Mouse (Mus musculus) hindbrain, postnatal 0 days (tissue): Measurements from ENCODE around the gene Vwa7. TPM values are rescaled to one million over a fixed set of nuclear protein-coding genes. Genes with fewer than 3 reads are reported as not detected.

Source experiments
- ATAC-seq: fragments of 200-750 bp; cut with Nextera tagmentation; 2 replicates; pipeline ENCODE4 v1.8.0; 2017; ENCODE audit warnings: mild to moderate bottlenecking, moderate TSS enrichment, moderate library complexity
- DNase-seq: peaks from one replicate; pipeline ENCODE4 v3.0.0-alpha.2; 2015; ENCODE audit warnings: low spot score
- H3K27ac ChIP-seq: fragments of 300-500 bp; sonication (generic); 2 replicates; pipeline ENCODE4 v1.5.1; 2014; ENCODE audit warnings: mild to moderate bottlenecking
- H3K27me3 ChIP-seq: fragments of 300-500 bp; sonication (generic); 2 replicates; pipeline ENCODE4 v1.6.1; 2014; ENCODE audit warnings: low read length, mixed read lengths; ENCODE audit not compliant: insufficient read depth
- H3K36me3 ChIP-seq: fragments of 300-500 bp; sonication (generic); 2 replicates; pipeline ENCODE4 v1.6.1; 2014; ENCODE audit warnings: low read length, mixed read lengths; ENCODE audit not compliant: insufficient read depth
- H3K4me1 ChIP-seq: fragments of 300-500 bp; sonication (generic); 2 replicates; pipeline ENCODE4 v1.6.1; 2014; ENCODE audit warnings: antibody characterized with exemption, low read length, mixed read lengths; ENCODE audit not compliant: insufficient read depth
- H3K4me2 ChIP-seq: fragments of 300-500 bp; sonication (generic); 2 replicates; pipeline ENCODE4 v1.6.1; 2014; ENCODE audit warnings: low read depth, mild to moderate bottlenecking, low read length, moderate library complexity, mixed read lengths
- H3K4me3 ChIP-seq: fragments of 300-500 bp; sonication (generic); 2 replicates; pipeline ENCODE4 v1.5.1; 2014; ENCODE audit warnings: low read length
- H3K9ac ChIP-seq: fragments of 300-500 bp; sonication (generic); replicated peaks from 2 replicates; pipeline ENCODE4 v1.6.1; 2014; ENCODE audit warnings: mild to moderate bottlenecking, low read length, moderate library complexity, mixed read lengths
- H3K9me3 ChIP-seq: fragments of 300-500 bp; sonication (generic); 2 replicates; pipeline ENCODE4 v1.6.1; 2016; ENCODE audit warnings: low read length, mixed read lengths
- CTCF ChIP-seq: IDR thresholded peaks from 2 replicates; pipeline ENCODE4 v1.5.1; 2016; ENCODE audit warnings: antibody characterized with exemption, control low read depth, low read depth
- WGBS: fragments of 180-500 bp; shearing (Covaris S2); extraction: QIAGEN DNeasy Blood & Tissue Kit; methylation state at CpG from one replicate; pipeline ENCODE4 v1.1.7; 2014; 5-methylcytosine and 5-hydroxymethylcytosine counted together
- polyA plus RNA-seq: library from polyadenylated mRNA; unstranded; fragments of >200 nt; fragmentation: Nextera tagmentation; extraction: Ambion mirVana; gene quantifications from 2 replicates; pipeline ENCODE4 v1.2.1, GENCODE M21; 2015
- total RNA-seq: library from RNA; depleted of rRNA; stranded (reverse); fragments of >200 nt; gene quantifications from 2 replicates; pipeline ENCODE4 v1.2.3, GENCODE M21; 2014

The Vwa7 gene
- total and polyA plus RNA-seq, 2 experiments from 2014 or later, result 0.11 to 0.68 TPM

DNA sequence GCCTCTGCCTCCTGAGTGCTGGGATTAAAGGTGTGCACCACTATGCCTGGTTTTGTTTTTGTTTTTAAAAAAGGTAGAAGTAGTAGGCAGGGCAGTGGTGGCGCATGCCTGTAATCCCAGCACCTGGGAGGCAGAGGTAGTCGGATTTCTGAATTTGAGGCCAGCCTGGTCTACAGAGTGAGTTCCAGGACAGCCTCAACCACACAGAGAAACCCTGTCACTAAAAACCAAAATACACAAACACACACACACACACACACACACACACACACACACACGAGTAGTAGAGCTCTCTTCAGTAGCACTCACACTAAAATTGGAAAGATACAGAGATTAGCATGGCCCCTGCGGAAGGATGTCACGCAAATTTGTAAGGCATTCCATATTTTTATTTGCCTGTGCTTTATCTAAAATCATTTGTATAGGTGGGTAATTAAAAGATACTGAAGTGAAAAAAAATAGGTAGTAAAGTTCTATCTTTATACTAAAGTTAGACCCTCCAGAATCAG, 32.6 kb downstream of the Vwa7 start:
- Histone ChIP-seq H3K4me2 (peak overlapping the region; percentile 67; the same call in 1 of the 2 replicates), H3K36me3 (no peaks in the 10 kb centered on the region), H3K9ac (no peak overlapping the region), H3K9me3 (no peaks in the 10 kb centered on the region), H3K27me3 (no peaks in the 10 kb centered on the region), H3K27ac (peak overlapping the region; percentile 86; the same call in 1 of the 2 replicates), H3K4me3 (no peak overlapping the region), H3K4me1 (0 out of 2 replicates have a peak, but pooled peaks cover 4% of the 10 kb centered on the region)
- WGBS, result 72% methylated on average over 5 of the region's 5 CpGs
- no peak for ATAC-seq
- no peak for TF ChIP-seq CTCF
- no peak for DNase-seq

DNA sequence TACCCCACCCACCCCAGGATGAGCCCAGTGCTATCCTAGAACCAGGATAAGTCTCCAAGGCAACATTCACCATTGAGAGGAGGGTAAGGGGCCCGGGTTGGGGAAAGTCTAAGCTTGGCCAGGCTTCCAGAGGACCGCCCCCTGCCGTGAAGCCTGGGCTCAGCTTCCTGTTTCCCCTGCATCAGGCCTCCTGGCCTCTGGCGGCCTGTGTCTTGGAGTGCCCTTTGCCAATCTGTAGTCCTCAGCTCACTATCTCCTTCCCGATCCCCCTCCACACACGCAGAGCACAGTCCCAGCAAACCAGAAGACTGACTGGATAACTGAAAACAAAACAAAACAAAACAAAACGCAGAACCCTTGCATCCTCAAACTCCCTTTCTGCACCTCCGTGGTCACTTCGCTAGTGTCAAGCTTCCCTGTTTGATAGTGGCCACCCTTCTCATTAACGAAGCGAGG, 33.2 kb downstream of the Vwa7 start, which contains the start of gene Clic1:
Gene Clic1, plus strand, starts transcription at position 406 of the 456 bp plus-strand sequence.
- Histone ChIP-seq H3K27ac (peak within 1 kb of the TSS; percentile 86), H3K36me3 (no peaks in the 10 kb centered on the region), H3K4me1 (0 out of 2 replicates have a peak, but pooled peaks cover 4% of the 10 kb centered on the region), H3K4me3 (peak within 1 kb of the TSS; percentile 44), H3K4me2 (peak within 1 kb of the TSS; percentile 67), H3K9ac (peak within 1 kb of the TSS; percentile 52), H3K27me3 (no peaks in the 10 kb centered on the region), H3K9me3 (no peaks in the 10 kb centered on the region)
- WGBS, result 6% methylated on average over 11 of the region's 11 CpGs
- peak; percentile 77 for DNase-seq
- peak; percentile 34 for TF ChIP-seq CTCF
- ATAC-seq, result no peak

DNA sequence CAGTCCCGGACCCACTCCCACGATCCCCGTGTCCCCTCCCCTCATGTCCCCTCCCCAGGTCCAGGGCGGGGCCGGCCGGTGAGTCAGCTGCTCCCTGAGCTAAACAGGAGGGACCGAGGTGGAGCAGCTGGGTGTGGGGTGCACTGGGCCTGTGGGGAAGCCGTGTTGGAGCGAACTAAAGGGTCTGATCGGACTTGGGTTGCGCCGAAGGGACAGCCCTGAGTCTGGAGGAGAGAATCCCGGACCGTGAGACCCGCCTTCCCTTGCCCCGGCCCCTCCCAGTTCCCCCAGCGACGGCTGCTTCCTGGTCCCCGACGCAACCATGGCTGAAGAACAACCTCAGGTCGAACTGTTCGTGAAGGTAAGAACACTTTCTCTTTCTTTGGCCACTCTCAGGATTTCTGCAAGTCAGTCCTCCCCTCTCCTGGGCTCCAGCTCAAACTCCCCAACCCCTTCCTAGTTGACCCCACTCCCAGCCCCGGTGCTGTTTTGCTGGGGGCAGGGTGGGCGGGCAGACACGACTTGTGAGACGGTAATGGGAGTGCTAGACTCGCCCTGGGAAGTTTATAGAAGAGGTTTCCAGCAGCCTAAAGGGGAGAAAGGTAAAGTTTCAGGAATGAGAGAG, 33.9 kb downstream of the Vwa7 start:
- Histone ChIP-seq H3K9me3 (no peaks in the 10 kb centered on the region), H3K27me3 (no peaks in the 10 kb centered on the region), H3K27ac (peak overlapping the region; percentile 86), H3K36me3 (no peaks in the 10 kb centered on the region), H3K4me1 (0 out of 2 replicates have a peak, but pooled peaks cover 4% of the 10 kb centered on the region), H3K4me3 (peak overlapping the region; percentile 44), H3K9ac (peak overlapping the region; percentile 52), H3K4me2 (peak overlapping the region; percentile 67)
- DNase-seq (peak; percentile 58), ATAC-seq (no peak)
- WGBS, result 3% methylated on average over 27 of the region's 27 CpGs
- TF ChIP-seq CTCF, result no peak

DNA sequence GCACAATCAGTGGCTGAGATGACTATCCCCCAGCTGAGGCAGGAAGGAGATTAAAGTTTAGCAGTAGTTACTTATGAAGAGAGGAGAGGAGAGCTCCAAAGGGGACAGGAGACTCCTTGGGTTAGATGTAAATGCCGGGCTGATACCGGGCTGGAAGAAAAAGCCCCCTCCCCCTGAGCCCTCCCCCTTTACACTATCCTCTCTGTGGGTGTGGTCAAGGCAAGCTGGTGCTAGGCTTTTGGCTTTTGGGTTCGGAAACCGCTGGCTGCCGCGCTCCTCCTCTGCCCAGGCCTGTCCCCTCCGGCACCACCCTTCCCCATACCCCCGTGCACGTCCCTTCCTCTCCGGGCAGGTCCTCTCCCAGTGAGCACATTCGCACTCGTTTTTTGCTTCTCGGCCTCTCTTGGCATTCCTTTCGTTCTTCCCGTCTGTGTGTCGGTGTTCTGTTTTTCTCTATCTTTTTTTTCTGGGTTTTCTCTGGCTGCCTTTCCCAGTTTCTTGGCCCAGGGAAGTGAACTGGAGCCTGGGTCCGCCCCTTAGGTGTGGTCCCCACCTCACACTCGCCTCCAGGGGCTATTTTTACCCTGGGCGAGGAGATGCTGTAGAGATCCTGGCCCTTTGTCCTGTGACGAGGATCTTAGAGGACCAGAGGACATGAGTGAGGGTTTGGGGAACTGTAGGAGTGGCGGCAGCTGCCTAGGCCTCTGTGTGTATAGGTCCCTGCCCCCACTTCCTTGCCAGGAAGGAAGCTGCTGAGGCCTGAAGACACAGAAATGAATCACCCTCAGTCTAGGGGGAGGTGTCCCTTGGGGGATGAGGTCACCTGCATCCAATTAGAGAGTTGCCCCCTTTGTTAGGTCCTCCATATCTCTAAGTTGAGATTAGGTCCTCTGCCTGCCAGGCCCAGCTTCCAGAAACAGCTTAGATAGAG, 35.0 kb downstream of the Vwa7 start:
- ATAC-seq (peak; percentile 74), DNase-seq (peak; percentile 83)
- TF ChIP-seq CTCF, result no peak
- no peaks in the 10 kb centered on the region for H3K27me3 ChIP-seq
- H3K27ac ChIP-seq, result peak overlapping the region; percentile 74
- no peaks in the 10 kb centered on the region for H3K9me3 ChIP-seq
- H3K36me3 ChIP-seq, result no peaks in the 10 kb centered on the region; the same call in 1 of the 2 replicates
- 10% methylated on average over 20 of the region's 21 CpGs for WGBS
- H3K4me1 ChIP-seq, result 0 out of 2 replicates have a peak, but pooled peaks cover 4% of the 10 kb centered on the region
- H3K9ac ChIP-seq, result peak overlapping the region; percentile 51
- peak overlapping the region; percentile 67 for H3K4me2 ChIP-seq
- peak overlapping the region; percentile 44 for H3K4me3 ChIP-seq

DNA sequence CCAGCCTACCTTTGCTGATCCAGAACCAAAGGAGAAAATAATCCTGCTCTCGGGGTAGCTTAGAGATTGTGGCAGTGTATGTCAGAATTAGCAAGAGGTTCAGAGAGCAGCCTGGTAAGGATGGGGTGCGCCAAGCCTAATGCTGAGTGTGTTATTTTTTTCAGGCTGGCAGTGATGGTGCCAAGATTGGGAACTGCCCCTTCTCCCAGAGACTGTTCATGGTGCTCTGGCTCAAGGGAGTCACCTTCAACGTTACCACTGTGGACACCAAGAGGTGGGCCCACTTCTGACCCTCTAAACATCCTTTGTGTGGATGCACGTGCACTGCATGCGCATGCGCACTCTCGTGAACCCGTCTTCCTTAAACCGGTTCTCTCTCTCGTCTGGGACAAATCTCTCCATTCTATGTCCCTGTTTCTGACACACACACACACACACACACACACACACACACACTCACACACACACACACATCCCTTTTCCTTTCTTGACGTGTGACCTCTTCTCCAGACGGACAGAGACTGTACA, 36.0 kb downstream of the Vwa7 start:
- Histone ChIP-seq H3K27me3 (no peaks in the 10 kb centered on the region), H3K9me3 (no peaks in the 10 kb centered on the region), H3K4me1 (0 out of 2 replicates have a peak, but pooled peaks cover 4% of the 10 kb centered on the region), H3K27ac (peak overlapping the region; percentile 74), H3K4me2 (peak overlapping the region; percentile 67; the same call in 1 of the 2 replicates), H3K9ac (peak overlapping the region; percentile 22; the same call in 1 of the 2 replicates), H3K4me3 (no peak overlapping the region; the same call in 1 of the 2 replicates), H3K36me3 (no peaks in the 10 kb centered on the region; the same call in 1 of the 2 replicates)
- no peak for ATAC-seq
- DNase-seq, result no peak
- no peak for TF ChIP-seq CTCF
- WGBS, result 70% methylated on average over 12 of the region's 12 CpGs
